Mouse (Mus musculus) urinary bladder, postnatal 4 days (tissue): ENCODE measurements around the gene Mylip.

Experiments
- DNase-seq, 2 experiments: peaks; one replicate each; pipeline ENCODE4 v3.0.0; 2021 to 2022; ENCODE audit warnings: low spot score in 2 of 2

Gene Mylip

DNA sequence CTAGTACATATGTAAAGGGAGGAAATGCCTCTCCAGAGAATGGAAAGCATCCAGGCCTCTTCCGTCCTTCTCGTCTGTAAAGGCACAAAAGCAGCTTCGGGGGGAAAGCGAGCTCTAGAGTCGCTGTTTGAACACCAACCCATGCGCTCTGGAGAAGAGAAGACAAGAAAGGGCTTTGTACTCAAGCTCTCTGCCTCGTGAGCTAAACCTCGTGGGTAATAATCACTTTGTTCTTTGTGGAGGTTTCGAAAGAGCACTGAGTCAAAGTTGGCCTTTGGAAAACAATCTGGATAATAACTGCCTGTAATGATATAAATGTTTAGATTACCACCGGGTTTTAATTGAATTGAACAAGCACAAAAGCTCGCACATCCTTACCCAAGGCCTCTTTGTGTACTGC, 39.7 kb downstream of the Mylip start:
- no peak for DNase-seq

DNA sequence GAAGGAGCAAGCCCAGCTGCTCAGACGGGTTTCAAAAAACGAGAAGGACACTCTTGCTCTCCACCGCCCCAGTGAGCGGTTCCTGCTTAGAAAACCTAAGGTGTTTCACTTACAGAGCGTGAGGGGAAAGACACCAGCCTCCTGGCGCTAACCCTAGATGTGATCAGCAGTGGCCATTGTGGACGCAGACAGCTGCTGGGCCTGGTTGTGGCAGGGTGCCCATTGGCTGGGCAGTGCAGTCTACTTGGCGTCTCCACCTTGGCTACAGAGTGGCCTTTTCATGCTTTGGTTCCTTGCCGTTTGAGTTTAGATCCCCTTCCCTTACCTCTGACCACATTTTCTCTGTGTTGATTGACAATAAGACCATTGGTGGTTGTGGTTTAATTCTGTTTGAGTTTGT, 47.6 kb downstream of the Mylip start:
- peak in 1 of 2 experiments; percentile 54 for DNase-seq

GRCm38 (mm10) chr13:45438853-45439252, 49.3 kb downstream of the Mylip start:
- peak in 1 of 2 experiments; percentile 36 for DNase-seq

DNA sequence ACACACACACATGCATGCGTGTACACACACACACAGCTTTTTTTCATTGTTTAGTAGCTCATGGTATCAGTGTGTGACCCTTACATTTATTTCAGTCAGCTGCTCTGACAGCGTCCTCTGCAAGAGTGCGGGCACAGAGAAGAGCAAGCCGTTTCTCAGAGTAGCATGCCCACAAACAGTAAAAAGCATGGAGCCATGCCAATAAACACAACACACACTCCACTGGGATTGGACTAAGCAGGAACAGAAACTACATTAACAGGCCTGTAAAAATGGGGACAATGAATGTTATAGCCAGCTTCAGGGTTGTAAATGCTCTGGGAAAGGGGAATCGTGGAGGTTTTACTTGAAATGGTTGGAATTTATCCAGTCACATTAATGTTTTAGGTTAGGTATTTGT, 50.7 kb downstream of the Mylip start:
- DNase-seq = peak in 1 of 2 experiments; percentile 34

DNA sequence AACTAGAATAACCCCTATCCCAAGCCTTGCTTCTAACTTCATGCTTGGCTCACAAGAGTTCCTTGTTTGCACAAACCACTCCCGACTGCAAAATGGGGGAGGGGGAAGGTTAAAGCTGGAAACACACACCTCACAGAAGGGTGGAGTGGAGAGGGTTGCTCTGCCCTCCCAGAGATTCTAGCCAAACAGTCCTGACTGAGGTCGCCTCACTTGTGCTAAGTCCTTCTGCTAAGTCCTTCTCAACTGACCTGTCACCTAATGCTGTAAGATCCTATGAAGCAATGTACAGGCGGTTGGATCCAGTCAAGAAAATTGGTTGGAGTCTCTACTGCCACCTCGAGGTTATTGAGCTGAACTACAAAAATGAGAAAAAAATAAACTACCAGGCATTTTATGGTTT, 52.9 kb downstream of the Mylip start:
- DNase-seq = peak in 1 of 2 experiments; percentile 52

- DNase-seq = peak in 1 of 2 experiments; percentile 45
These were observed 53.5 kb downstream of the Mylip start for GRCm38 (mm10) chr13:45442918-45443535.

DNA sequence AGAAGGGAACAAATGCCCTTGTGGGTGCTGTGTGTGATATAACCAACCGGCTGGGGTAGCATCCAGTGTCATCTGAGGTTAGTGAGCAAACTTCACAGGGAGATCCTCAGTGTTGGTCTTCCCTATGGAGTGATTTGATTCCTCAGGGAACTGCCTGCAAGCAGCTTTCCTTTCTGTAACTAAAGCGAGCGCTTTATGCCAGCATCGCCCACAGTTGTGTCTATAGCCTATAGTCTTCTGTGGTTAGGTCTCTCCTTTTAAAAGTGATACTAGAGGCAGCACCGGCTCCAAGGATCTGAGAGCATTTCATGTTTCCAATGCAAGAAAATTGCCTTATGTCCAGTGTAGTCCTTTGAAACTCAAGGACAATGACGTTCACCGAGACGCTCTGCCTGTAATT, 54.7 kb downstream of the Mylip start:
- peak in 1 of 2 experiments; percentile 34 for DNase-seq

DNA sequence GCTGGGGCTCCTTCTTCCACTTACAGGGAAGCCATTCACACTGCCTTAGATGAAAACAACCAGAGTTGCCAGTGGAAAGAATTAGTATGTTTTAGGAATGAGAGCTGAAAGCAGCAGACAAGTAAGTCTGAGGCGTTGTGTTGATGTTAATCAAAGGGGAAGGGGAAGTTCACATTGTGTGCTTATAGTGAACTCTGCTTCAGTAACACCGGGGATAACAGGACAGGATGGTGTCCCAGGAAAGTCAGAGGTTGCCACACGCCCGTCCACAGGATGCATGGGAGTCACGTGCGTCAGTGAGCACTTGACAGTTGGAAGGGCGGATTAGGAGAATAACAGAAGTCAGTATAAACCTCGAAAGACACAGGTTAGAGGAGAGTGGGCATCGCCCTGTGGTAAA, 55.1 kb downstream of the Mylip start:
- DNase-seq = peak in 1 of 2 experiments; percentile 42

- DNase-seq = peak in 1 of 2 experiments; percentile 38
These were observed 57.1 kb downstream of the Mylip start for GRCm38 (mm10) chr13:45446636-45447035.

- DNase-seq = no peak
These were observed 62.9 kb downstream of the Mylip start for GRCm38 (mm10) chr13:45452437-45452836.

DNA sequence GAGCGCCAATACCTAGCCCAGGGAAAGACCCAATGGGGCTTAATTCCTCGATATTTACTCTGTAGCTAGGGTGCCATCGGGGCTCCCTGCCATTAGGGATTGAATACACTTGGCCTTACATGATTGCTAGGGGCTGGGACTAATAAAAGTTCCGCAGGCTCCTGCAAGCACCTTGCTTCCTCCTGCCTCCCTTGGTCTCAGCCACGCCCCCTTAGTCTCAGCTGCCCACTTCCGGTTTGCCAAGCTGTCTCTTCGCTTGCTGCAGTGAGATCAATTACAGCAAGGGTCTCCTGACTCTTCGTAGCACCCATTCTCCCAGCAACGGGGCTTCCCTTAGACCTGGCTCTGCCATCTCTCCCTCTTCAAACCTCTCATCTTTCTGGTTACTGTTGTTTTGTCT, 63.5 kb downstream of the Mylip start:
- DNase-seq = peak in 1 of 2 experiments; percentile 43

GRCm38 (mm10) chr13:45454044-45454443, 64.5 kb downstream of the Mylip start:
- DNase-seq = no peak

DNA sequence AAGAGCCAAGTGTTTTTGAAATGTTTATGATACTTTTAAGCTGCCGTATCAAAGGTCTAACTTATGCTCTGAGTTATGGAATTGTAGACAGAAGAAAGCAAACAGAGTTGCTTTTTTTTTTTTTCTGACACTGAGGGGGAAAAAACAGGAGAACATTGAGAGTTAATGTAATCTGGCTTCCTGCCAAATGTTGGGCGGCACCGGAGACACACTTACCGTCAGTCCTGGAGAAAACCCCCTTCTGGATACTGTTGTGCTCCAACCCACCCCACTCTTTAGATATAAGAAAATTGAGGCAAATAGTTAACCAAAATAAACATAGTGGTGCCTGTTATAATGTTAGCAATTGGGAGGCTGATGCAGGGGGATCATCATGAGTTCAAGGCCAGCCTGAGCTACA, 65.1 kb downstream of the Mylip start:
- DNase-seq = no peak

DNA sequence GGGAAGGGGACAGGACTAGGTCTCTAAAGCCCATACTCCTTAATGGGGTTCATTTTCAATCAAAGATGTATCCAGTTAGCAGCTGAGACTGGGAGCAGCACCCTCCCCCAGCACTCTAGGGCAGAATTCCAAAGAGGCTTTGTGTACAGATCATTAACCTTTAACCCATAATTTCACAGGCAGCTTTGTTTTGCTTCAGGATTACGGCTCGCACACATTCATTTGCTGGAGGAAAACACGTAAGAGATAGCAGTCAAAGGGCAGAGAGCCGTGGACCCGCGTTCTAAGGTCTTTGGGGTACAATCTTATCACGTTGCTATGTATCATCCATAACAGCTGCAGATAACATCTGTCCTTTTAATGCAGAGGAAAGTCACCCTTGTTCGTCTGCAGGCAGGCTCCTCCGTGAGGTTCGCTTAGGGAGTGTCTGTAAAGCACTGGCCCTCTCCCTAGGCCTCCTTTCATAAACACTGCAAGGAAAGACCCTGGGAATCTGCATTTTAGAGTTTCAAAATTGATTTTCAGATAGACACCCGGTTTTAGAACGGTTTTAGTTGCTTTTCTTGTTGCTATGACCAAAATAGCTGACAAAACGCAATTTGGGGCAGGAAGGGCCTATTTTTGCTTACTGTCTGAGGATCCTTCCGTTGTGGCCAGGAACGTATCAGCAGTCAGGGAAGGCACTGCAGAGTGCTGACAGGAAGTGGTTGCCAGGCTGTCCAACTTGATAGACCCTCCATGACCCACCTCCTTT, 65.7 kb downstream of the Mylip start:
- no peak for DNase-seq

DNA sequence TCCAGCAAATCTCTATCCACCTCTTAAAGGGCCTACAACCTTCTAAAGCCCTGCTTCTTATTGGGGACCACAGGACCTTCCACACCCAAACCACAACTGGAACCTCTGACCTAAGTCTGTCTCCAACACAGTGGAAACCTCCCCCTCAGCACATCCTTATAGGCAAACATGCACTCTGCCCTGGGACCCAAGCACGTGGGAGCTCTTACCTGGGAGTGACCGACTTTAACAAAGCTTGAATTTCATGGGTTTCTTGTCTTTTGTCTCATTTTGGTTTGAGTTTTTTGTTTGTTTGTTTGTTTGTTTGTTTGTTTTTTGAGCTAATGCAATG, 66.3 kb downstream of the Mylip start:
- no peak for DNase-seq

GRCm38 (mm10) chr13:45457459-45457858, 67.9 kb downstream of the Mylip start:
- no peak for DNase-seq

GRCm38 (mm10) chr13:45460177-45460576, 70.6 kb downstream of the Mylip start:
- DNase-seq = no peak

- DNase-seq = no peak
These were observed 71.9 kb downstream of the Mylip start for GRCm38 (mm10) chr13:45461370-45461958.
